Mouse (Mus musculus) layer of hippocampus, postnatal 36 days (tissue): ENCODE results near the gene Hps4. TPM values are rescaled to one million over a fixed set of nuclear protein-coding genes. Genes with fewer than 3 reads are reported as not detected.
A peak's percentile ranks its signal among the peaks of the same experiment; 100 is the strongest.

Experiments used
- DNase-seq, 2 experiments: peaks; one replicate each; pipeline ENCODE4 v3.0.0; 2022
- total RNA-seq, 2 experiments: library from RNA; stranded (reverse); gene quantifications; 2 replicates each; pipeline ENCODE4 v1.2.3; 2021

The Hps4 gene
- total RNA-seq, 2 experiments from 2014 or later: 37.4 to 38.7 TPM

DNA sequence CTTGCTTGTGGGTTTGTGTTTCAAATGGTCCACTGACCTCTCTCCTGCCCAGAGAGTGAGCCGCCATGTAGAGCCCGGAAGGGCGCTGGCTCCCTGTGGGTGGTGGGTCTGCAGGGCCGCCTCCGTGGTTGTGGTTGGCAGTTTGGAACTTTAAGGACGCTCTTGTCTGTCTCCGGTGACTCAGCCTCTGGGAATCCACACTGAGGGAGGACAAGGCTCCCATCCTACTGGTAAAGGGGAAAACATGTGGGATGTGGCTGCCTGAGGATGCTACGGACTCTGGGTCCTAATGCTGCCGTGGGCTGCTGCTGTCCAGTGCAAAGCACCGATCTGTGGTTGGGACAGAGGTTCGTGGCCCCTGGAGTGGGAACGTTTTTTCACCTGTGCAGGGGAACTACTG lies 25.0 kb downstream of the Hps4 start:
- no peak for DNase-seq

DNA sequence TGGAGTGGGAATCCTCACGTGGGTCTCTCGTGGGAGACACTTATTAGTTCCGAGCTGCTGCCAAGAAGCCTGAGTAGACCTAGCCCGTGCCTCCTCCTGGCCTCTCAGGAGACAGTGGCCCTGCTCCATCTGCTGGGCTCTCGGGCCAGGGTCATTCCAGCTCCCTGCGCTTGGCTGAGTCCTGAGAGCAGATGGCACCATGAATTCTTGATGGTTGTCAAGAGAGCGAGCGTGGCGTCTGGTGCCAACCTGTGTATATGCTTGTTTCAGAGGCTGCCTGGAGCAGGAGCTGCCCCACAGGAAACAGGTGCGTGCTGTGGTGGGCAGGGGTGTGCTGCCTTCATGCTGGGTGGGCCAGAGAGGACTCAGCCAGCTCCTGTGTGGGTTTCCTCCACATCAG lies 25.8 kb downstream of the Hps4 start:
- no peak for DNase-seq

- DNase-seq: no peak
Measured at GRCm38 (mm10) chr5:112369326-112369725, 26.4 kb downstream of the Hps4 start.

- no peak for DNase-seq
Measured at GRCm38 (mm10) chr5:112370236-112370813, 27.4 kb downstream of the Hps4 start.

GRCm38 (mm10) chr5:112371933-112372332 lies 29.1 kb downstream of the Hps4 start:
- peak; percentile 74 to 78 for DNase-seq

GRCm38 (mm10) chr5:112376111-112376510 lies 33.2 kb downstream of the Hps4 start:
- no peak for DNase-seq

DNA sequence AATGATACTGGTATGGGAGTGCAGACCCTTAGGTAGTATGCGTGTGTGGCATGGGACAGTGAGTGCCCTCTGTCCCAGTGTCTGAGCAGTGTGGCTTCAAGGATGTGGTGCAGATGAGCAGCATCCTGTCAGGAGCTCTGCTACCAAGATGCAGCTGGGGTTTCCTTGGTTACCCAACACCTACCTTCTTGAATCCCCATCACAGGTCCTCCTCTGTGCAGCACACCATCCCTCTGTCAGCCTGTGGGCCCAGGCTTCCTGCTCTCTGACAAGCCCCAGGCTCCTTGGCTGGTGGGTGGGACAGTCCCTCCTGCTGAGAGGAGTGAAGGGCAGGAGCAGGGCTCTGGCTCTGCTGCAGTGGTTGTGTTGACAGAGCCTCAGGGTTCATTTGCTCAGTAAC lies 34.5 kb downstream of the Hps4 start:
- no peak for DNase-seq

GRCm38 (mm10) chr5:112378716-112379115 lies 35.8 kb downstream of the Hps4 start:
- no peak for DNase-seq

GRCm38 (mm10) chr5:112381154-112381553 lies 38.3 kb downstream of the Hps4 start:
- no peak for DNase-seq

DNA sequence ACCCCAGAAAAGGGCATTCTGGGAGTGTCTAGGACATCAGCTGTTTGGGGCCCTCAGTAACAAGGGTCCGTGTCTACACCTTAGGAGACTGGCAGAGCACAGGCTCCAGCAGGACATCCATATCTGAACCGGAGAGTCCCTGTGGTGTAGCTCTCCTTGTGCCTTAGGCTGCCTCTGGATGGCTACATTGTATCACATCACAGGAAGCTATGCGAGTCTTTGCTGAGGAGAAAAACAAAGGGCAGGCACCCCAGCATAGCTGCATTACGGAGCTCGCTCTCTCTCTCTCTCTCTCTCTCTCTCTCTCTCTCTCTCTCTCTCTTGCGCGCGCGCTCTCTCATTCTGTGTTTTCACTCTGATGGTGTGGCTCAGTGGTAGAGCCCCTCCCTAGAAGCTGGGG lies 39.2 kb downstream of the Hps4 start:
- DNase-seq: no peak

DNA sequence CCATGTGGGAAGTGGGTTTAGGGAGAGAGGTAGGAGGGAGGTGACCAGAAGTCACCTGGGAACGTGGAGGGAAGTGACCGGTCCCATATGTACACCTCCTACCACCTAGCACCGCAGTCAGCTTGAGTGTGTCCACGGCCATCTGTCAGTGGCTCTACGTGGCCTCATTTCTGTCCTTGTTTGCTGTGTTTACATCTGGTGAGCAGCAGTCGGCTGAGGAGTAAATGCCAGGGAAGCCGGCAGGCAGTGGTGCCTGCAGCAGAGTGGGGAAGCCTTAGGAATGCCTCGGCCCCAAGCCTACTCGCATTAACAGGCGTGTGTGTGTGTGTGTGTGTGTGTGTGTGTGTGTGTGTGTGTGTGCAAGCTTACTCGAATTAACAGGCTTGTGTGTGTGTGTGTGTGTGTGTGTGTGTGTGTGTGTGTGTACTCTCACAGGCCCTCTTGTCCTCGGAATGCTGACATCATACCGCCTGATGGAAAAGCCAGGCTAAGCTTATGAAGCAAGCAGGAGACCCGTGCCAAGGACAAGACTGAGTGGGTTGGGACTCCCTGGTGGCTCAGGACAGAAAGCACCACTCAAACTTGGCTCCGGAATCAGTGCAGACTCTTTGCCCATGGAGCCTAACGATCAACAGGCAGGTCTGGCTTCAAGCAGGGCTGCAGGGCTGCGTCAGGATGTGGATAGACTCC lies 39.9 kb downstream of the Hps4 start:
- no peak for DNase-seq

GRCm38 (mm10) chr5:112384805-112385472 lies 42.1 kb downstream of the Hps4 start:
- no peak for DNase-seq

DNA sequence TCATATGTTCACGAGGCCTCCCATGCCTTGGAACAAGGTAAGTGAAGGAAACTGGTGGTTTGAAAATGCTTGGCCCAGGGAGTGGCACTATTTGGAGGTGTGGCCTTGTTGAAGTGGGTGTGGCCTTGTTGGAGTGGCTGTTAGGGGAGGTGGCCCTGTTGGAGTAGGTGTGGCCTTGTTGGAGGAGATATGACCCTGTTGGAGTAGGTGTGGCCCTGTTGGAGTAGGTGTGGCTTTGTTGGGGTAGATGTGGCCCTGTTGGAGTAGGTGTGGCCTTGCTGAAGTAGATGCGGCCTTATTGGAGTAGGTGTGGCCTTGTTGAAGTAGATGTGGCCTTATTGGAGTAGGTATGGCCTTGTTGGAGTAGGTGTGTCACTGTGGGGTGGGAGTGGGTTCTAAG lies 43.1 kb downstream of the Hps4 start:
- DNase-seq: no peak

DNA sequence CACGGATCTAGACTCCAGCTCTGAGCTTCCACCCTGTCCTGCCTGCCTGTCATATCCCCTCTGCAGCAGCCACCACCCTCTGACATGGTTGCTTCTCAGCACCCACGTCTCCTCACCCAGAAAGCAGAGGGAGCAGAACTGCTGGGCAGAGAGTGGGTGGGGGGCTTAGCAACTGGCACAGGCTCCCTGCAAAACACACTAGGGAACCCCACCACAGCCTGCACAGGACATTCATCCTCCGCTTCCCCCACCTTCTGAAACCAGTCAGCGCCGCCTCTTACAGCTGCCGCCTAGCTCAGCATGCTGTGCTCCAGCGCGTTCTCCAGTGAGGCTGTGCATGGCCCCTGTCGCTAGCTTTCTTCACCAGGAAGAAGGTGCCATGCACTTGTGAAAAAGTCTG lies 46.5 kb downstream of the Hps4 start:
- no peak for DNase-seq

DNA sequence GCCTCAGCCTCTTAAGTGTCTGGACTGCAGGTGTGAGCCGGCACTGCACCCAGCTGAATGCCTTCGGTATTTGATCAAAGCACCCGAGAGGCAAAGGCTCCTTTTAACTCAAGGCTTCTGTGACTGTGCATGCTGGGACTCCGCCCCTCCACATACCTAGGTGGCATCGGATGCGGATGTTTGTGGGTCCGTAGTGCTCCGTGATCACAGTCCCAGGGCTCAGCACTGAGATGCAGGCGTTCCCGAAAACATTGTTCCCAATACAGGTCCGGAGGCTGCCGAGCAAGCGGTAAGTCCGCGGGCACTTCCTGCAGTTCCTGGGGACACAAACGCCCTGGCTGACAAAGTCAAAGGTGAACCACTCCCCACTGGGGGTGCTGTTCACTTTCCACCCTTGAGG lies 48.1 kb downstream of the Hps4 start:
- no peak for DNase-seq

- DNase-seq: peak in 1 of 2 experiments; percentile 60
Measured at GRCm38 (mm10) chr5:112391676-112392323, 48.9 kb downstream of the Hps4 start.

- DNase-seq: no peak
Measured at GRCm38 (mm10) chr5:112393741-112394414, 51.0 kb downstream of the Hps4 start.

DNA sequence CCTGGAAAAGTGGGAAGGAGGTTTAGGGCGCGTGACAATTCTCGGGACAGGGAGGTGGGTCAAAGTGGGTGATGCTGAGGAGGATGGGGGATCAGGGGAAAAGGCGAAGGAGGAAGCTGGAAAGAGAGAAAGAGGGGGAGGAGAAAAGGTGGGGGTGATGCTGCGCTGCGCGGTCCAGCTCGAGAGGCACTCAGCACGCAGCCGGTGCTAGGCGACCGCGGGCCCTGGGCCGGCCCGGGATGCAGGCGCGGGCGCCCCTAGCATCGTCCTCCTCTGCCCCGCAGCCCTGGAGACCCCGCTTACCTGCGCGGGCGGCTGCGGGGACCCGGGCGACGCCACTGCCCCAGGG lies 51.5 kb downstream of the Hps4 start:
- no peak for DNase-seq

- peak; percentile 83 to 86 for DNase-seq
Measured at GRCm38 (mm10) chr5:112394779-112395443, 52.0 kb downstream of the Hps4 start, which contains the start of gene Asphd2. Asphd2 (minus strand) TSS chr5:112394866.

DNA sequence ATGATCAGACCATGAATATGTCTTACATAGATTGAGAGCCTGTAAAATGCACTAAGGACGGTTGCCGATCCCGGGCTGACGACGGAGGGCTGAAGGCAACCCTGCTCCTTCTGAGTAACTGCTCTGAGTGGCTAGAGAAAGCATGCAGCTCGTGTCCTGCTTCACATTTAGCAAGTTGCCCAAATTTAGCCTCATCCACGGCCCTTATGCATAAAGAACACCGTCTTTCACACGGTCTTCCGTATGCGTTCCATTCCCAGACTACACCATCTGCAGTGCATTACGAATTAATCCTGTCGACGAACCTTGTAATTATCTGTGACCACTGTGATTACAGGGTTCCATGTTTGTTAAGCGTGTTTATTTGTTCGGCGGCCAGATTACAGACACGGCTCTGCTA lies 53.2 kb downstream of the Hps4 start:
- no peak for DNase-seq

DNA sequence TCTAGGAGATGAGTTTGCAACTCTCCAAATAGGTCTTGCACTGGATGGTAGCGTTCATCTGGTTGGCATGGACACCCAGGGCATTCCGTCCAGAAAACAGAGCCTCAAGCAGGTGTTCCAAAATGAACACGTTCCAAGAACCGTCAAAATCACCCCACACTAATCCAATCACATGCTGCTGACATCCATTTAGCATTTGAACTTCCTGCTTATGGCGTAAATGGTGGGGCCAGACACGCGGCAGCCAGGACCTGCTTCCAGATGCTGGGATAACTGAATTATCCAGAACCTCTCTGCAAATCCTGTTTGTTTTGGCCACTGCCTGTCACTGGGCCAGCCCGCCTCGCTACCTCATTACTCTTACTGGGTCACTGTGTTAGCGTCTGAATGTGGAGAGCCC lies 56.4 kb downstream of the Hps4 start:
- no peak for DNase-seq

- DNase-seq: no peak
Measured at GRCm38 (mm10) chr5:112402437-112402836, 59.6 kb downstream of the Hps4 start.
